Mouse (Mus musculus) forebrain, embryonic 15.5 days (tissue): Measurements from ENCODE around the gene Nipa1. TPM values are rescaled to one million over a fixed set of nuclear protein-coding genes. Genes with fewer than 3 reads are reported as not detected.

ENCODE experiments used
- ATAC-seq: fragments of 200-750 bp; cut with Nextera tagmentation; replicated peaks from 2 replicates; pipeline ENCODE4 v1.8.0; 2017; ENCODE audit warnings: mild to moderate bottlenecking, moderate TSS enrichment, moderate library complexity
- H3K27ac ChIP-seq: fragments of 300-500 bp; sonication (generic); replicated peaks from 2 replicates; pipeline ENCODE4 v1.5.1; 2015; ENCODE audit warnings: mild to moderate bottlenecking, inconsistent platforms
- H3K27me3 ChIP-seq: fragments of 300-500 bp; sonication (generic); 2 replicates; pipeline ENCODE4 v1.6.1; 2015; ENCODE audit warnings: inconsistent platforms
- H3K36me3 ChIP-seq: fragments of 300-500 bp; sonication (generic); 2 replicates; pipeline ENCODE4 v1.6.1; 2015; ENCODE audit warnings: mild to moderate bottlenecking, inconsistent platforms
- H3K4me1 ChIP-seq: fragments of 300-500 bp; sonication (generic); 2 replicates; pipeline ENCODE4 v1.6.1; 2015; ENCODE audit warnings: inconsistent platforms
- H3K4me2 ChIP-seq: fragments of 300-500 bp; sonication (generic); replicated peaks from 2 replicates; pipeline ENCODE4 v1.6.1; 2015; ENCODE audit warnings: mild to moderate bottlenecking, inconsistent platforms
- H3K4me3 ChIP-seq: fragments of 300-500 bp; sonication (generic); 2 replicates; pipeline ENCODE4 v1.5.1; 2015; ENCODE audit warnings: mild to moderate bottlenecking, inconsistent platforms
- H3K9ac ChIP-seq: fragments of 300-500 bp; sonication (generic); replicated peaks from 2 replicates; pipeline ENCODE4 v1.6.1; 2015; ENCODE audit warnings: mild to moderate bottlenecking, inconsistent platforms
- H3K9me3 ChIP-seq: fragments of 300-500 bp; sonication (generic); 2 replicates; pipeline ENCODE4 v1.6.1; 2016; ENCODE audit warnings: inconsistent platforms
- WGBS: fragments of 180-500 bp; shearing (Covaris S2); methylation state at CpG from one replicate; pipeline ENCODE4 v1.1.7; 2015; ENCODE audit warnings: mixed read lengths; 5-methylcytosine and 5-hydroxymethylcytosine counted together
- polyA plus RNA-seq: library from polyadenylated mRNA; unstranded; fragments of >200 nt; fragmentation: Nextera tagmentation; extraction: Ambion mirVana; gene quantifications from 2 replicates; pipeline ENCODE4 v1.2.1, GENCODE M21; 2015

The Nipa1 gene
- polyA plus RNA-seq, 1 experiment from 2014 or later = 24.0 TPM

GRCm38 (mm10) chr7:55991858-55992257 is 27.9 kb downstream of the Nipa1 start:
- Histone ChIP-seq H3K9ac (no peak overlapping the region), H3K27me3 (no peaks in the 10 kb centered on the region), H3K4me2 (no peak overlapping the region), H3K9me3 (no peaks in the 10 kb centered on the region), H3K4me1 (no peaks in the 10 kb centered on the region), H3K4me3 (no peak overlapping the region), H3K27ac (no peak overlapping the region), H3K36me3 (no peaks in the 10 kb centered on the region)
- WGBS = 89% methylated on average over 7 of the region's 7 CpGs
- no peak for ATAC-seq

- H3K27ac ChIP-seq = no peak overlapping the region
- no peak for ATAC-seq
- H3K36me3 ChIP-seq = no peaks in the 10 kb centered on the region
- no peaks in the 10 kb centered on the region for H3K9me3 ChIP-seq
- no peak overlapping the region for H3K4me2 ChIP-seq
- 96% methylated on average over 3 of the region's 3 CpGs for WGBS
- H3K4me3 ChIP-seq = no peak overlapping the region
- no peak overlapping the region for H3K9ac ChIP-seq
- no peaks in the 10 kb centered on the region for H3K27me3 ChIP-seq
- no peaks in the 10 kb centered on the region for H3K4me1 ChIP-seq
Observed at GRCm38 (mm10) chr7:55991129-55991528, 28.6 kb downstream of the Nipa1 start.

- WGBS = 35% methylated on average over 13 of the region's 13 CpGs
- Histone ChIP-seq H3K27ac (no peak overlapping the region), H3K9ac (no peak overlapping the region), H3K4me3 (no peak overlapping the region), H3K27me3 (no peaks in the 10 kb centered on the region), H3K9me3 (no peaks in the 10 kb centered on the region), H3K4me1 (no peaks in the 10 kb centered on the region), H3K36me3 (peaks cover 9% of the 10 kb centered on the region; the same call in 1 of the 2 replicates), H3K4me2 (no peak overlapping the region)
- peak; percentile 84 for ATAC-seq
Observed at GRCm38 (mm10) chr7:55986526-55987214, 33.1 kb downstream of the Nipa1 start.

DNA sequence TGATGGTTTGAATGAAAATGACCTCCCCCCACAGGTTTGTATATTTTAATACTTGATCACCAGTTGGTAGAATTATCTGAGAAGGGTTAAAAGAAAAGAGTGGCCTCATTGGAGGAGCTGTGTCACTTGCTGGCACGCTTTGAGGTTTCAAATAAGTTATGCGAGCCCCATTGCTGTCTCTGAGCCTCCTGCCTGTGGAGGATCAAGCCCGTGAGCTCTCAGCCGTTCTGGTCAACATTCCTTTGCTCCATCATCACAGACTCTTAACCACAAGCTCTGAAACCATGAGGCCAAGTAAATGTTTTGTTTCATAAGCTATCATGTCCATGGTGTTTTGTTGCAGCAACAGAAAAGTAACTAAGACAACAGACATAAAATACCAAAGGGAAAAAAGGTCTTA is 35.0 kb downstream of the Nipa1 start:
- H3K9ac ChIP-seq = no peak overlapping the region
- no peak overlapping the region for H3K4me3 ChIP-seq
- no peaks in the 10 kb centered on the region for H3K4me1 ChIP-seq
- no peaks in the 10 kb centered on the region for H3K27me3 ChIP-seq
- 73% methylated on average over 4 of the region's 4 CpGs for WGBS
- H3K9me3 ChIP-seq = no peaks in the 10 kb centered on the region
- no peak overlapping the region for H3K27ac ChIP-seq
- no peak for ATAC-seq
- no peak overlapping the region for H3K4me2 ChIP-seq
- peaks cover 18% of the 10 kb centered on the region; the same call in 1 of the 2 replicates for H3K36me3 ChIP-seq

GRCm38 (mm10) chr7:55983107-55983506 is 36.6 kb downstream of the Nipa1 start:
- Histone ChIP-seq H3K4me1 (no peaks in the 10 kb centered on the region), H3K9ac (no peak overlapping the region), H3K36me3 (peaks cover 30% of the 10 kb centered on the region; the same call in 1 of the 2 replicates), H3K9me3 (no peaks in the 10 kb centered on the region), H3K4me2 (no peak overlapping the region), H3K4me3 (no peak overlapping the region), H3K27ac (no peak overlapping the region), H3K27me3 (no peaks in the 10 kb centered on the region)
- no peak for ATAC-seq
- 97% methylated on average over 5 of the region's 5 CpGs for WGBS

GRCm38 (mm10) chr7:55982010-55982700 is 37.6 kb downstream of the Nipa1 start:
- no peak overlapping the region for H3K9ac ChIP-seq
- H3K4me1 ChIP-seq = no peaks in the 10 kb centered on the region
- H3K36me3 ChIP-seq = peaks cover 30% of the 10 kb centered on the region; the same call in 1 of the 2 replicates
- H3K4me2 ChIP-seq = no peak overlapping the region
- whole genome bisulfite sequencing = 93% methylated on average over 10 of the region's 10 CpGs
- no peak overlapping the region for H3K27ac ChIP-seq
- no peaks in the 10 kb centered on the region for H3K9me3 ChIP-seq
- no peak for ATAC-seq
- no peak overlapping the region for H3K4me3 ChIP-seq
- no peaks in the 10 kb centered on the region for H3K27me3 ChIP-seq

DNA sequence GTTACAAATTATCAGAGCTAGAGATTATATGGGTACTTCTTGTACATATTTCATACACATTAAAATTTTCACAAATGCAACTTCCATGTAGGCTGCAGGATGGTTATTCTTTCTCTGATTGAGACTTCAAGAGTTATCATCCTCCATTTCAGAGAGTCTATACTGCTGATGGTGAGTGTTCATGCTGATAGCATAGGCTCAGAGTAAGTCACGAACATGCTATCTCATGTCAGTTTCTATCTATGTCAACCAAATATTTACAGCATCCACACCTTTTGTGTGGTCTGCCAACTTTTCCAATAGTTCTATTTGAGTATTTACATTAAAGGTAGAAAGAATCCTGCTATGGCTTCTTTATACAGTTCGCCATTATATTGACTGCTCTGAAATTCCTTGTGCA is 38.2 kb downstream of the Nipa1 start:
- Histone ChIP-seq H3K9me3 (no peaks in the 10 kb centered on the region), H3K36me3 (peaks cover 30% of the 10 kb centered on the region; the same call in 1 of the 2 replicates), H3K4me3 (no peak overlapping the region), H3K9ac (no peak overlapping the region), H3K27ac (no peak overlapping the region), H3K4me2 (no peak overlapping the region), H3K27me3 (no peaks in the 10 kb centered on the region), H3K4me1 (no peaks in the 10 kb centered on the region)
- no peak for ATAC-seq
- WGBS = 93% methylated on average over 2 of the region's 2 CpGs

- Histone ChIP-seq H3K4me2 (no peak overlapping the region), H3K4me1 (no peaks in the 10 kb centered on the region), H3K4me3 (no peak overlapping the region), H3K9me3 (no peaks in the 10 kb centered on the region), H3K9ac (no peak overlapping the region), H3K36me3 (peaks cover 11% of the 10 kb centered on the region), H3K27ac (no peak overlapping the region), H3K27me3 (no peaks in the 10 kb centered on the region)
- no peak for ATAC-seq
- 95% methylated on average over 2 of the region's 2 CpGs for WGBS
Observed at GRCm38 (mm10) chr7:55974429-55974828, 45.3 kb downstream of the Nipa1 start.

- Histone ChIP-seq H3K27me3 (no peaks in the 10 kb centered on the region), H3K4me3 (no peak overlapping the region), H3K36me3 (no peaks in the 10 kb centered on the region), H3K9me3 (no peaks in the 10 kb centered on the region), H3K4me1 (no peaks in the 10 kb centered on the region), H3K27ac (no peak overlapping the region), H3K4me2 (no peak overlapping the region), H3K9ac (no peak overlapping the region)
- 74% methylated on average over 1 of the region's 1 CpGs for WGBS
- no peak for ATAC-seq
Observed at GRCm38 (mm10) chr7:55969415-55969814, 50.3 kb downstream of the Nipa1 start.

DNA sequence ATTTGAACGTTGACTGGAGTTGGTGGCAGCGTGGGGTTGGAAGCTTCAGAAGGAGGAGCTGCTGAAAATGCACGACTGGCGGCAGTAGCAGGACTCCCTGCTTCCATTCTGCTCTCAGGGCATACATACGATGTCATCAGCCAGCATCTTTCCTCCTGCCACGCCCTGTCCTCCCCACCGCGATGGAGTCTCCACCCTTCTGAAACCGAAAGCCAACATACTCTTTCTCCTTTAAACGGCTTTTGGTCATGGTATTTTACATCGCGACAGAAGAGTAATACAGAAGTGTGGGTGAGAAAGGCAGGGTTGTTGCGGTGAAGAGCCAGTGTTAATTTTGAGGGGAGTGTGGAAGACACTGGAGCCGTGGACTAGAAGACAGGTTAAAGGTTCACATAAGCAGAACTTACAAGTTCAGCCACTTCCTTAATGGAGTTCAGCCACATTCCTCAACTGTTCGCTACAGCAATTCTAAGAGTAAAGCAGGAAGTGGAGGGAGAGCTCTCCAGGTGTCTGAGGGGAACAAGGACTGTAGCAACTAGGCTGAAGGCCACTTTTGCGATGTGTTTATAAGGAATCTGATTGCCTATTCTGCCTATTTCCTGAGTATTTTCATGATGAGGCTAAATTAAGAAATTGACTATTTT is 51.4 kb downstream of the Nipa1 start:
- Histone ChIP-seq H3K4me3 (no peak overlapping the region), H3K9me3 (no peaks in the 10 kb centered on the region), H3K4me2 (no peak overlapping the region), H3K4me1 (peaks cover under 1% of the 10 kb centered on the region), H3K27ac (no peak overlapping the region), H3K36me3 (no peaks in the 10 kb centered on the region), H3K9ac (no peak overlapping the region), H3K27me3 (no peaks in the 10 kb centered on the region)
- ATAC-seq = no peak
- WGBS = 59% methylated on average over 16 of the region's 16 CpGs

DNA sequence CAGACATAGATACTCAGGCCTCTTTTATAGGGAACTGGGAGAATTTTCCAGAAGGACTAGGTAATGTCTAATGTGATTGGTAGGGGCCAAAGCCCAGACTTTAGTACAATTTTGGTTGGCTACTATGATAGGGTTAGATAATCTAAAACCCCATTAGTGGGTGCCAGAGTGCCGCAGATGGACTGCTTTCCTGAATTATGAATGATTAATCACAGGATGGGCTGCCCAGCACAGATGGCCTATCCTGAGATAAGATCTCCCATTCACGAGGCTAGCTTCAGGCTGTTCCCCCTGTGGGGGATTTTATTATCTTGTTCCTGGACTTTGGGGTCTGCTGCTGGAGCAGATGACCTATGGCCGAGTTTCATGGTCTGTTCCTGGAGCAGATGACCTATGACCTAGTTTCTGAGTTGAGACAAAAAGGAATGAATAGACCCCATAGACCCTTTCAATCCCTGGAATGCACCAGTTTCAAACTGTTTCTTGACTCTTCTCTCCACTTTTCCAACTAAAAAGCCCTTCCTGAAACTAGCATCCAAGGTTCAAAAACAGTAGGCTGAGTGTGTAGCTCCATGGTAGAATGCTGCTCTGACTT is 52.8 kb downstream of the Nipa1 start:
- no peak overlapping the region for H3K9ac ChIP-seq
- 48% methylated on average over 3 of the region's 3 CpGs for WGBS
- no peak overlapping the region for H3K4me2 ChIP-seq
- no peaks in the 10 kb centered on the region for H3K9me3 ChIP-seq
- H3K36me3 ChIP-seq = no peaks in the 10 kb centered on the region
- no peaks in the 10 kb centered on the region for H3K27me3 ChIP-seq
- H3K27ac ChIP-seq = no peak overlapping the region
- no peak for ATAC-seq
- peaks cover 7% of the 10 kb centered on the region for H3K4me1 ChIP-seq
- H3K4me3 ChIP-seq = no peak overlapping the region
